Mouse (Mus musculus): Measurements from ENCODE around the gene Il5. TPM values are rescaled to one million over a fixed set of nuclear protein-coding genes. Genes with fewer than 3 reads are reported as not detected.

The Il5 gene
- polyA plus RNA-seq, 1 experiment: not detected

DNA sequence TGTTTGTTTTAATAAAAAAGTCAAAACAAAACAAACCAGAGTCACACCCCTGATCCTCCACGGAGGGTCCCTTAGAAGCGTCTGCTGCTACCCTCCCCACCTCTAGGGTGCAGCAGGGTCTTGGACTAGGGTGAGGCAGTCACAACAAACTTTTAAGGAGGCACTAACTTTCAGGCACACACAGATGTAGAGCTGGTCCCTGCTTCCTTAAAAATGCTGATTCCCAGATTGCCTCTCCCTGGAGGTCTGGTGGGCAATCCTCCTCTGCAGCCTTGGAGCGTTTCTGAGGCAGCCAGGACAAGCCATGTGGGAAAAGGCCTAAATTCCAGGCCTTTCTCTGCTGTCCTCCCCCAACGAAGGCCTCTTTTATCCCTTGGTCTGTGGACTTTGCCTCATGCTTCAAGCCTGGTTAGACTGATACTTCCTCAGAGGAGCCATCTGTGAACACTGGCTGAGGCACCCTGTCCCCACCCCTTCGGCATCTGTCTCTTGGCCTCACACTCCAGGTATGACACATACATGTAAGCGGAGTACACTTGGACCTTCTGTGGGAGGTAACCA is 38.3 kb downstream of the Il5 start:
- Histone ChIP-seq H3K27ac (replicated peaks; ENCODE audit: low read depth, low read length) (peak overlapping the region; percentile 39), H3K4me1 (ENCODE audit: control insufficient read depth, insufficient read depth, insufficient read length, low read length) (peaks cover 28% of the 10 kb centered on the region), H3K4me3 (ENCODE audit: insufficient read depth, low read depth, low read length) (no peak overlapping the region)

DNA sequence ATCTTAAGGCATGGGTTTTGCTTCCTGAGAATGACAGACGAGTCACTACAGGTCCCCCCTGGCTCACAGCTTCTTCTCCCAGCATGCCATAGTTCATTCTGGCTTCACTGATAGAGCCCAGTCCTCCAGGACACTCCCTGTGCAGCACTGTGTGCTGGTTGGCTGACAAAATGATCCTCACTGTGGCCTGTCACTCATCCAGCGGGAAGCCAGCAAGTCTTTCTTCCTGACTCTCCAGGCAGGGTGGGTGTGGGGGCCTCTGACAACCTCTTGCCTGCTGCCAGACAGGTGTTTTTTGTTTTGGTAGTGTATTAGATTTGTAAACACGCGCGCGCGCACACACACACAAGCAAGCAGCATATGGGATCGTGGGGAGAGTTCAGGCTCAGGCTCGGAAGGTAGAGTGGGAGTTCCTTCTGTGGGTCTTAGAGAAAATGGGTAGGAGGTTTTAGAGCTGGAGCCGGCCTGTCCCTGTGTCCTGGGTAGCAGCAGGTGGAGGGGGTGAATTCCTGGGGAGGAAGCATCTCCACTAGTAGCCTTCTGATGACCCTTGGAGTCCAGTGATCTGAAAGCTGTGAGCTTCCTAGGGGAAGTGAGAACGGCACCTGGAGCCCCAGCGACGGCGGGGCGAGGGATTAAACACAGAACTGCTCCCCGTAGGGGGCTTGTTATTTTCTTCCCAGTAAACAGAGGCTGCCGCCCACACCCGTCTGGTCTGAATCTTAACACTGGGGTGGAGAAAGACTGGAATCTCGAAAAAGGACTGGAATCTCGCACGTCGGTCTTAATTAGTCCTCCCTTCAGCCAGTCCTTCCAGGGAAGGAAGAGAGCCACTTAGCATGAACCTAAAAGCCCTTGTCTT is 39.2 kb downstream of the Il5 start:
- peaks cover 33% of the 10 kb centered on the region for H3K4me1 ChIP-seq (ENCODE audit: control insufficient read depth, insufficient read depth, insufficient read length, low read length)
- H3K27ac ChIP-seq (replicated peaks; ENCODE audit: low read depth, low read length): peak overlapping the region; percentile 39
- no peak overlapping the region for H3K4me3 ChIP-seq (ENCODE audit: insufficient read depth, low read depth, low read length)

DNA sequence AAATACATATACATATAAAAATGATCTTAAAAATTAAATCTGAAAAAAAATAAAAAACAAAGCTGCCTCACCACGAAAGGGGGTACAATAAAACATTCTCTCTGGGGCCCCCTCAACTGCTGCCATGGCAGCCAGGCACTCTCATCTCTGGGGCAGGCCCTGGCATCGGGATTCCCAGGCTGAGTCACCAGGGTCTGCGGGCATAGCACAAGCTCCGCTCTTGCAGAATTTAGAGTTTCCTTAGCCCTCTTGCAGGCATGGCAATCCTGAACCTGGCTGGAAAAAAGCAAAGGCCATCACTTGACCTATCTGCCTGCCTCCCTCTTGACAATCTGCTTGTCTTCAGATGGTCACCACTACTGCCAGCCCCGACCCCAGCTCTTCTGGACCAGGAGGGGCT is 40.7 kb downstream of the Il5 start:
- Histone ChIP-seq H3K4me3 (ENCODE audit: insufficient read depth, low read depth, low read length) (no peak overlapping the region), H3K4me1 (ENCODE audit: control insufficient read depth, insufficient read depth, insufficient read length, low read length) (peaks cover 33% of the 10 kb centered on the region), H3K27ac (replicated peaks; ENCODE audit: low read depth, low read length) (peak overlapping the region; percentile 99)

DNA sequence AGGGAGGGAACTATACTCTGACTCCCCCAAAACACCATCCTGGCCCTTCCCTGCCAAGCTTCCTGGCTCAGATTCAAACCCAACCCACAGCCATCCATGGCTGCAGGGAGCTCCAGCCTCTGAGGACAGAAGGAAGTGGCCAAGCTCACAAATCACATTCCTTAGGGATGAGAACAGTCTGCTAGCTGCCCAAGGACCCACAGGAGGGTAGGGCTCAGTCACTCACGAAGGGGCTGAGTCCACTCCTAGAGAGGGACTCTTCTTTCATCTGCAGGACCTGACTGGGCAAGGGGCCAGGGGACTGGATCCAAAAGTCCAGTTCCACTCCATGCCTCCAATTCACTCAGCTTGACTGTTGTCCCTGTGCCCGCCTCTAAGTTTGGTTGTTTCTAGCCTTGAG is 41.2 kb downstream of the Il5 start:
- no peak overlapping the region for H3K4me3 ChIP-seq (ENCODE audit: insufficient read depth, low read depth, low read length)
- peak overlapping the region; percentile 99 for H3K27ac ChIP-seq (replicated peaks; ENCODE audit: low read depth, low read length)
- peaks cover 33% of the 10 kb centered on the region for H3K4me1 ChIP-seq (ENCODE audit: control insufficient read depth, insufficient read depth, insufficient read length, low read length)

DNA sequence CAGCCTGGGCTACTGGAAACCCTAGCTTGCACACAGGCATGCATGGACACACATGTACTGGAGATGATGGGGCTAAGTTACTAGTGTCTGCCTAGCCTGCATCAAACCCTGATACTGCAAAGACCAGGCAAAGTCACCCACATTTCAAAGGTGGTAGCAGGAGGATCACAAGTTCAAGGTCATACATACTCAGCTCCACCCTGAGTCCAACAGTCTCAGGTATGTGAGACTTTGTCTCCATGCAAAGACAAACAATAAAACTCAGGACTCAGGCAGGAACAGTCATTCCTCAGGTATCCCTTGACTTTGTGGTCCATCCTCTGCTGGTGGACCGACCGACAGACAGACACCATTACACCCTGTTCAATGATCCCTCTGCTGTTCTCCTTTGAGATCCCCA is 41.8 kb downstream of the Il5 start:
- Histone ChIP-seq H3K4me3 (ENCODE audit: insufficient read depth, low read depth, low read length) (0 out of 2 replicates have a peak overlapping the region, but pooled peaks have one; percentile 4), H3K27ac (replicated peaks; ENCODE audit: low read depth, low read length) (peak overlapping the region; percentile 99), H3K4me1 (ENCODE audit: control insufficient read depth, insufficient read depth, insufficient read length, low read length) (peaks cover 33% of the 10 kb centered on the region)

DNA sequence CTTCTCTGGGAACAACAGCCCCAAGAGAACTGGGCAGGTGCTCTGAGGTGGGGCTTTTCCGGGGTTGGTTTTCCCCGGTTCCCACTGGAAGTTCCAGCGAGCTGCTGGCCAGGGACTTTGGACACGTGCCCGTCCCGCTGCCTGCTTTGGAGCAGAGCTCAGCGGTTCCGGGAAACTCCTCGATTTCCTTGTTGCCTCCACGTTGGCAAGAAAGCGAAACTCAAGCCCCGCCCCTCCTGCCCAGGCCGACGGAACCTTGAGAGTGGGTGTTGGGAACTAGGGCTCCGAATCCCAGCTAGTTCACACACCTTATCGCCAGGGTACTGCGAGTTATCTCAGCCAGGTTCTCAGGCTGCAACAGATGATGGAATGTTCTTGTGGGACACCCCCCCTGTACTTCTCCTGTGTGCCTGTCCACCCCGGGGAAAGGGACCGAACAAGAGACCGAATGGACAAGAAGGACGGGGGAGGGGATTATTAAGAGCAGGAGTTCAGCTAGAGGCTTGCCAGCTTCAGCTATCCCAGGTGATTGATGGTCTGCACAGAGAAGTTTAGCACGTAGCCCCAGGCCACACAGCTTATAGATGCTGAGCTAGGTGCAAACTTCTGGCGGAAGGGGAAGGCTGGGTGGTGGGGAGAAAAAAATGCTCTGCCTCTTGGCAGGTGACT is 42.4 kb downstream of the Il5 start:
- Histone ChIP-seq H3K27ac (replicated peaks; ENCODE audit: low read depth, low read length) (peak overlapping the region; percentile 99), H3K4me3 (ENCODE audit: insufficient read depth, low read depth, low read length) (peak overlapping the region; percentile 61), H3K4me1 (ENCODE audit: control insufficient read depth, insufficient read depth, insufficient read length, low read length) (peaks cover 33% of the 10 kb centered on the region)

DNA sequence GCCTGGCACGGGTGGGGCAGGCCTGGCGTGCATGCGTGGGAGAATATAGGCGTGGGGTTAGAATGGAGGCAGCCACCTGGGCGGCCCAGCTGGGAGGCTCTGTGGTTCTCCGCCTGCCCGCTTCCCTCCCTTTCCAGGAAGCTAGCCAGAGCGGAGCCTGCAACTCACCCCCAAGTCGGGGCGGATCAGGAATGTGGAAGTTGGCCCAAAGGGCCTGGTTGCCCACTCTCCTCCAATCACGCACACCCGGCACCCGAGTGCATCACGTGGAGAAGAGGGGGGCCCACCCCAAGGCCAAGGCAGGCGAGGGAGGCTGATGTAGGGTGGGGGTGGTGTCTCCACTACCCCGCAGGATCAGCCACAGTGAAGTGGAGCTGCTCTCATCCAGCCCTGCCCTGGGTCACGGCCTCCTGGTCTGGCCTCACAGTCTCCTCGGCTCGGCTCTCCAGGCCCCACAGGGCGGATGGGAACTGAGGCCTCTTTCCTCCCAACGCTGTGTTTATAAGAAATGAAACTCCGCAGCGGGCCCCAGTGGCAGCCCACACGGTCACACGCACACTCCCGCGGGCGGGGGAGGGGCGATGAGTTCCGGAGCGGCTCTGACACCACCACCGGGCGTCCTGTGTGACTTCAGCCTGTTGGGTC is 43.0 kb downstream of the Il5 start:
- peak overlapping the region; percentile 61 for H3K4me3 ChIP-seq (ENCODE audit: insufficient read depth, low read depth, low read length)
- peak overlapping the region; percentile 99 for H3K27ac ChIP-seq (replicated peaks; ENCODE audit: low read depth, low read length)
- peaks cover 27% of the 10 kb centered on the region for H3K4me1 ChIP-seq (ENCODE audit: control insufficient read depth, insufficient read depth, insufficient read length, low read length)

DNA sequence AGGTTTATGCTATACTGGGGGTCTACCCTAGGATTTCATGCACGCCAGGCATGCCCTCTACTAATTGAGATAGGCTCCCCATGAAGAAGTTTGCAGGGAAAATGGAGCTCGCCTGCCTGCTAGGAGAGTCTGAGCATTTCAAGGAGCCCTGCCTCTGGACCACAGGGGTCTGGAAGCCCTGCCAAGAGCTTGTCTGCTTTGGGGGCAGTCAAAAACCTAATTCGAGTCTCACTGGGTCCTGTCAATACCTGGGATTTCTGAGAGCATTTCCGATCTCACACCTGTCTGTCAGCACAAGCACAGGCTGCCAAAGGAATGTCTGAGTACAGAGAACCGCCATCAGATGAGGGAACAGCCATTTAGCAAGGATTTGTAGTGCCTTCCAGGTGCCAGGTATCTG is 44.0 kb downstream of the Il5 start:
- no peak overlapping the region for H3K4me3 ChIP-seq (ENCODE audit: insufficient read depth, low read depth, low read length)
- H3K27ac ChIP-seq (replicated peaks; ENCODE audit: low read depth, low read length): peak overlapping the region; percentile 99
- H3K4me1 ChIP-seq (ENCODE audit: control insufficient read depth, insufficient read depth, insufficient read length, low read length): peaks cover 23% of the 10 kb centered on the region

DNA sequence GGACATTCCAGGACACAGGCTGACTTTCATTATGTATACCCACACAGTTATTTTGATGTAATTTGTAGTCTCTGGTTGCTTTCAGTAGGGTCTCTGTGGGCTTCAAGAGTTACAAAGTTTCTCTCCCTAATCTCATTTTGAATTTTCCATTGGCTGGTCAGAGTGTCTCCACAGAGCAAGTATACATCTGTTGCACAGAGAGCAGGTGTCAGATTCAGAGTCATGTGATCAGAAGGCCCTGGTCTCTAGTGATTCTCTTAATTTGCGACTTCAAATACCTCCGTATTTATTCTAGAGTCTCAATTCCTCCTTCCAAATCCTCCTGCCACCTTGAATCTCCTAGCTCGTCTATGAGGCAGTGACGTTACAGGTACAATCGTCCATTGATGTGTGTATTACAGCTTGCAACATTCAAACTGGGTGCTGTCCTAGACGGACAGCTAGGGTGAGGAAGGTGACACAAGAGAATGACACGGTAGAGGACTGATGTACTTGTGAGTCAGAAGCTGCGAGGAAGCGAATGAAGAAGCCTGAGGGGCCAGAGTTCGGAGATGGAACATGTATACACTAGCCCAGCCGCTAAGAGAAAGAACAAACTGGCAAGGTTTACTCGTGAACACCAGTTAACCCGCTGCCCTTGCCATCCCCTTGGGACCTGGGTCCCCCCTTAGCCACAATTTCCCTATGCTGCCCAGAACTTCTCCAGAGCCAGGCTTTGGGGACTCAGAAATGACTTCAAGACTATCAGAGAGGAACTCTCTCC is 48.0 kb downstream of the Il5 start:
- Histone ChIP-seq H3K4me3 (ENCODE audit: insufficient read depth, low read depth, low read length) (no peak overlapping the region), H3K4me1 (ENCODE audit: control insufficient read depth, insufficient read depth, insufficient read length, low read length) (peaks cover 12% of the 10 kb centered on the region), H3K27ac (replicated peaks; ENCODE audit: low read depth, low read length) (no peak overlapping the region)

DNA sequence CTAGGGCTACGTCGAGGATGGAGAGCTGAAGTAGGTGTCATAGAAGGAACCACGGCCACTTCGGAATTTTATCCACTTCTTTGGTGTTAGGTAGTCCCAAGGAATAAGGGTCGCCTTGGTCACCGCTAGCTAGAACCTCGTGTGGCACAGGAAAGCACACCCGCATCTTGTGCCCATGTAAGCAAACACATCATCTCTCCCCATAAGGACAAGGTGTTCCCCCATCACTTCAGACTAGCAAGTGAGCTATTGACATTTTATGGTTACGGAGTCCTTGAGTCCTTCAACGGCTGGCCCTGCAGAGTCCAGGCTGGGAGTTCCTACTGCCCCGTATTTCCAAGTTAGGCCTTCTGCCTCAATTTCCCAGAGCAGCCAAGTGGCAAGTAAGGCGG is 48.6 kb downstream of the Il5 start:
- Histone ChIP-seq H3K4me1 (ENCODE audit: control insufficient read depth, insufficient read depth, insufficient read length, low read length) (peaks cover 18% of the 10 kb centered on the region), H3K27ac (replicated peaks; ENCODE audit: low read depth, low read length) (peak overlapping the region; percentile 76), H3K4me3 (ENCODE audit: insufficient read depth, low read depth, low read length) (peak overlapping the region; percentile 44)

DNA sequence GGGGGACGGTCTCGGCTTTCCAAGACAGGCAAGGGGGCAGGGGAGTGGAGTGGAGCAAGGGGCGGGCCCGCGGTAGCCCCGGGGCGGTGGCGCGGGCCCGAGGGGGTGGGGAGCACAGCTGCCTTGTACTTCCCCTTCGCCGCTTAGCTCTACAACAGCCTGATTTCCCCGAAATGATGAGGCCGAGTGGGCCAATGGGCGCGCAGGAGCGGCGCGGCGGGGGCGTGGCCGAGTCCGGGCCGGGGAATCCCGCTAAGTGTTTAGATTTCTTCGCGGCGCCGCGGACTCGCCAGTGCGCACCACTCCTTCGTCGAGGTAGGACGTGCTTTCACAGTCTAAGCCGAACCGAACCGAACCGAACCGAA is 49.1 kb downstream of the Il5 start, which contains the start of gene Irf1:
TSS of gene Irf1 (plus strand) at position 255 of the 365 bp plus-strand sequence.
- peak within 1 kb of the TSS; percentile 85 for H3K4me3 ChIP-seq (ENCODE audit: insufficient read depth, low read depth, low read length)
- peaks cover 17% of the 10 kb centered on the region for H3K4me1 ChIP-seq (ENCODE audit: control insufficient read depth, insufficient read depth, insufficient read length, low read length)
- H3K27ac ChIP-seq (replicated peaks; ENCODE audit: low read depth, low read length): peak within 1 kb of the TSS; percentile 89

DNA sequence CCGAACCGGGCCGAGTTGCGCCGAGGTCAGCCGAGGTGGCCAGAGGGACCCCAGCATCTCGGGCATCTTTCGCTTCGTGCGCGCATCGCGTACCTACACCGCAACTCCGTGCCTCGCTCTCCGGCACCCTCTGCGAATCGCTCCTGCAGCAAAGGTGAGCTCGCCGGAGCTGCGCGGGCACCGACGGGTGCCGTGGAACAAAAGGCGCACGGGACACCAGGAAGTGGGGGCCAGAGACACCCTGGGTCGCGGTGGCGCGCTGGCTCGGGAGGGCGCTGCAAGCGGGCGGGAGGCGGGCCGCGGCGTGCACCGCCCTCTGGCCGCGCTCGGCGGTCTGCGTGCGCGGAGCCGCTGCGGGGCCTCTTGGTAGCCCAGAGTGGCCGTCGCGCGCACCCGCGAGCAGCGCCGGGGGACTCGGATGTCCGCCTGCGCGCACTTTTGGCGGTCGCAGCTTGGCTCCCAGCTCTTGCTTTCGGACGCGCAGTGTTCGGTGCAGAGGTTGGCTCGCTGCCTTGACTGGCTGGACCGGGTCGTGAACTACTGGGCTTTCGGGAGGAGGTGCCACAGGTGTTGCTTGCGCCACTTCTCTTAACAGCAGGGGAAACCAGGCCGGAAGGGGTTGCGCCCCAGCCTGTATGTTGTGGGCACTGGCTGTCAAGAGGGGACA is 49.7 kb downstream of the Il5 start:
- Histone ChIP-seq H3K27ac (replicated peaks; ENCODE audit: low read depth, low read length) (peak overlapping the region; percentile 89), H3K4me1 (ENCODE audit: control insufficient read depth, insufficient read depth, insufficient read length, low read length) (peaks cover 21% of the 10 kb centered on the region), H3K4me3 (ENCODE audit: insufficient read depth, low read depth, low read length) (peak overlapping the region; percentile 85)

DNA sequence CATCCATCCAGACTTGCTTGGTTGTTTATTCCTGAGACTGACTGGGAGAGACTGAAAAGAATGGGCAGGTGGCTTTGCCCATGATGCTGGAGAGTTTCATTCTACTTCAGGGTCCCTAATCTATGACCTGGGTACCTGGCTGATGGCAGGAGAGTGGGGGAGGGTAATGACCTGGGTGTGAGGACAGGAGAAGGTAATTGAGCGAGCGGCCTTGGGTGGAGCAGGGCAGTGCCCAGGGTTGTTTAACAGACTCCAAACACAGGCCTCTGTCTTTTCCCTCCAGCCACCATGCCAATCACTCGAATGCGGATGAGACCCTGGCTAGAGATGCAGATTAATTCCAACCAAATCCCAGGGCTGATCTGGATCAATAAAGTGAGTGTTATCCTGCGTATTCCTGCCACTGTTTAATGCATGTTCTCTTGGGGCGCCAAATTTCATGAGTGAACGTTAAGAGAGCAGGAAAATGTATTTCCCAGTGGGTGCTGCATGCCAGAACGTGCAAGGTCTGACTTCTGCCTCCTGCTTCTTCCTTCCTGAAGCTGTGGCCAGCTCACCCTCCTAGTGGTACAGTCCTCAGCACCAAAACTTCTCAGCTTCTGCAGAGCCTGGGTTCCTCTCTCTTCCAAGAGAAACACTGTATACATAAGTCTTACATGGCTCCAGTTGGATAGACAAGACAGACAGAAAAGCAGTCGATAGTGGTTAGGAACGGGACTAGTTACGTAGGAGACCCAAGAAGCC is 50.6 kb downstream of the Il5 start:
- Histone ChIP-seq H3K27ac (replicated peaks; ENCODE audit: low read depth, low read length) (peak overlapping the region; percentile 35; the same call in 1 of the 2 replicates), H3K4me1 (ENCODE audit: control insufficient read depth, insufficient read depth, insufficient read length, low read length) (peaks cover 29% of the 10 kb centered on the region)

More for the DNA sequence above, 50.6 kb downstream of the Il5 start:
- peak overlapping the region; percentile 85 for H3K4me3 ChIP-seq (ENCODE audit: insufficient read depth, low read depth, low read length)

All from brown adipose tissue, adult 24 weeks (tissue).